Mouse (Mus musculus) E14TG2a.4 (cell line): ENCODE results near the gene Fam81a.

Experiments
- CTCF ChIP-seq: conservative IDR thresholded peaks from 2 replicates; pipeline ENCODE4 v1.5.1; 2014; ENCODE audit warnings: low read length
- POU5F1 ChIP-seq: IDR thresholded peaks from 2 replicates; pipeline ENCODE4 v1.6.1; 2014; ENCODE audit warnings: low read length, borderline replicate concordance

- TF ChIP-seq CTCF (no peak), POU5F1 (no peak)
These were observed 65.2 kb downstream of the Fam81a start for GRCm38 (mm10) chr9:70077170-70077569.
